Mouse (Mus musculus) c-Kit-positive CD71-positive TER-119-positive erythroid progenitor cells, embryonic 14.5 days (primary cell): ENCODE results near the gene Gng3.
"Not testable (repeated sequence)": the region's sequence is repeated elsewhere in the genome, so short reads cannot be mapped to it uniquely, and the experiment has no call there.

Experiments
- DNase-seq: peaks from one replicate; pipeline ENCODE4 v3.0.0-alpha.2; 2013; ENCODE audit warnings: low spot score

Gng3 gene

GRCm38 (mm10) chr19:8839103-8839907 lies at the start of gene Gng3:
Gene Gng3 (minus strand): TSS chr19:8839194.
- DNase-seq, result no peak

DNA sequence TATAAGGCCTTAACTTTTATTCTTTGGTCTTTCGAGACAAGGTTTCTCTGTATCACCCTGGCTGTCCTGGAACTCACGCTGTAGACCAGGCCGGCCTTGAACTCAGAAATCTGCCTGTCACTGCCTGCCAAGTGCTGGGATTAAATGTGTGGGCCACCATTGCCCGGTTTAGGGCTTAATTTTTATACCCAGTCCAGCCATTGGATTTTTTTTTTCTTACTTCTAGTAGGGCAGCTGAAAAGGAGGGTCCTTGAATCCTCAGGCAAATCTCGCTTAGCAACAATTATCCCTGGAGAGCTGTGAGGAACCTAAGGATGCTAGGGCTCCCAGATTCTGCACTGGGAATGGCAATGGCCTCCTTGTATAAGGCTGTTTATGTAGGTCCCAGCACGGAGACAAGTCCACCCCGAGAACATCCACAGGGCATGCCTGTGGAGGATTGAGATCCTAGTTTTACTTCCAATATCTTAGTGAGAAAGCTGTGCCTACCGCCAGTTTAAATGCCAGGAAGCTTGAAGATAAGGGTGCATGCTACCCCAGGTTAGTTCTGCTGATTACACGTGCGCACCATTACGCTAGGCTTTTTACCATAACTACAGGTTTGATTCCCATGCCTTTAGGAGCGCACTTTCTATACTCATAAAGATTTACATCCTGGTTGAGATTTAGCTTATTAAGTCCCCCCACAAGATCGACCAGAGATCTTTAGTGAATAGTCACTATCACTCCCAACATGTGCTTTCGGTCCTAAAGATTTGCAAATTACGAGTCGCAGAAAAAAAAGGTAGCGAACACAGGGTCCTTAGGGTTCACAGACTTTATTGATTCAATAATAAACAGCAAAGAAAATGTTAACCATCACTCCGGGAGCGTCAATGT lies 48.8 kb upstream of the Gng3 start:
- DNase-seq, result peak; percentile 59

DNA sequence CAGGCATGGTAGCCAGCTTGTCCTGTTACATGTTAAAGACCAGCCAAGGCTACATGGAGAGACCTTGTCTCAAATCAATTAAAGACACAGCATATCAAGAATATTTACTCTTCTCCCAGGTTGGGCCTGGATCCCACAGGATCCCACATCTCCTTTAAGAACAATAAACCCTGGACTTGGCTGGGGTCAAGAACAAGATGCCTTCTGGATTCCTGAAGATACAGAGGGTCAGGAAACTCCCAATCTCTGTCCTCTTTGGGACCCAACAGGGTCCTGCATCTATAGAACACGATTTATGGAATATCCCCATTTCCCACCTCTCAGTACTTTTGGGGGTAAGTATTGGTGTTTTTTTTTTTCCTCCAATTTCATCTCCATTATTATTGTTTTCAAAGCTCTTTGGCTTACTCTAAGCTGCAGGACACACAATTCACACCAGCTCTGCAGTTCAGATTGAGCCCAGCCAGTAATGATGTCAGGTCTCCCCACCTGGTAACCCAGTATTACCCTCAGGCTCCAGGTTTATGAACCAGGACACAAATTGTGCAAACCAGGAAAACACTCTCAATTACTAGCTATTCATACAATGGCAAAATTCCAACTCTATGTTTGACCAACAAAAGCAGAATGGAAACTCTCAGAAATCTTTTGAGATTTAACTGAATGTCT lies 48.1 kb upstream of the Gng3 start:
- no peak for DNase-seq

- no peak for DNase-seq
Measured at GRCm38 (mm10) chr19:8883616-8884015, 44.6 kb upstream of the Gng3 start, which contains the start of the genes Lbhd1 and Gm49403. Gene Lbhd1 (plus strand): TSS chr19:8883732. Gene Gm49403 (plus strand): TSS chr19:8883930.

GRCm38 (mm10) chr19:8881034-8881392 lies 42.0 kb upstream of the Gng3 start:
- DNase-seq, result no peak

GRCm38 (mm10) chr19:8880311-8881033 lies 41.5 kb upstream of the Gng3 start, which contains the start of gene Uqcc3:
Gene Uqcc3 (minus strand): TSS chr19:8880923.
- peak; percentile 86 for DNase-seq

- DNase-seq, result no peak
Measured at GRCm38 (mm10) chr19:8875031-8875430, 36.0 kb upstream of the Gng3 start.

DNA sequence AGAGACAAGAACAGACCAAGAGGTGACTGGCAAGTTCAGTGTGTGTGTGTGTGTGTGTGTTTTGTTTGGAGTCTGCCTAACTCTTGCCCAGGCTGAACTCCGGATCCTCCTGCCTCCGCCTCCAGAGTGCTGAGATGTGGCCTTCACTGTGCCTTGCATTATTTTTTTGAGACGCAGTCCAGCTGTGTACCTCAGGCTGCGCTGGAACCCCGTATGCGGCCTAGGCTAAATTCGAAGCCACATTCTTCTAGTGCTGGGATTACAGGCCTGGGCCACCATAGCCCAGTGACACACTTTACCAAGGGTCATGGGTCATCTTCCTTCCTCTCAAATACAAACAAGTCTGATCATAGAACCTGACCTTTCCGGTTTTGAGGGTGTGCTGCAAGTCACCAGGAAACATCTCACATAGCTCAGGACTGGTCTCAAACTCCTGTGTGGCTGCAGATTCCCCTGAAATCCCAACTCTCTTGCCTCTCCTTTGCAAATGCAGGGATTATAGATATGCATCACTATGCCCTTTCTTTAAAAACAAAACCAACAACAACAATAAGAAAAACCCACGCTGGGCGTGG lies 33.4 kb upstream of the Gng3 start:
- no peak for DNase-seq

GRCm38 (mm10) chr19:8871267-8872186 lies 32.5 kb upstream of the Gng3 start, which contains the start of gene Ubxn1:
Gene Ubxn1 (plus strand): TSS chr19:8871496.
- DNase-seq, result peak; percentile 96

- DNase-seq, result no peak
Measured at GRCm38 (mm10) chr19:8870838-8871237, 31.8 kb upstream of the Gng3 start.

DNA sequence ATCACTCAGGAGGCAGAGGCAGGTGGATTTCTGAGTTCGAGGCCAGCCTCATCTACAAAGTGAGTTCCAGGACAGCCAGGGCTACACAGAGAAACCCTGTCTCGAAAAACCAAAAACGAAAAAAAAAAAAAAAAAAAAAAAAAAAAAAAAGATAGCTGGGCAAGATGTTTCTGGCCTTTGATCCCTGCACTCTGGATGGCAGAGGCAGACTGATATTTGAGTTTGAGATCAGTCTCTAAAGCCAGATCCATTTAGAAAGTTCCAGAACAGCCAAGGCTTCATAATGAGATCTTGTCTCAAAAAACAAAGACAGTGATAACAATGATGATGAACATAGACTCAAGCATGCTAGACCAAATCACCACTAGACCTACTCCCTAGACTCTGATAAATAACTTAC lies 31.4 kb upstream of the Gng3 start:
- DNase-seq, result not testable (repeated sequence)

DNA sequence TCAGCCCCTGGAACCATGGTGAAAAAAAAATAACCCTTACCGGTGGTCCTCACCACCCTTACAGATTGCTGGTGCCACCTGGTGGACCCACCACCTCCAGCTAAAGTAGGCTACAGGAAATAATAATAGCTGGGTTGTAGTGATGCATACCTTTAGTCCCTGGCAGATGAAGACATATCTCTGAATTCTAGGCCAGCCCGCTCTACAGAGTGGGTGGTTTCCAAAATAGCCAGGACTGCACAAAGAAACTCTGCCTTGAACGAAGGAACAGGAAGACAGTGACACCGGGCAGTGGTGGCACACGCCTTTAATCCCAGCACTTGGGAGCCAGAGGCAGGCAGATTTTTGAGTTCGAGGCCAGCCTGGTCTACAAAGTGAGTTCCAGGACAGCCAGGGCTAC lies 25.3 kb upstream of the Gng3 start:
- no peak for DNase-seq

DNA sequence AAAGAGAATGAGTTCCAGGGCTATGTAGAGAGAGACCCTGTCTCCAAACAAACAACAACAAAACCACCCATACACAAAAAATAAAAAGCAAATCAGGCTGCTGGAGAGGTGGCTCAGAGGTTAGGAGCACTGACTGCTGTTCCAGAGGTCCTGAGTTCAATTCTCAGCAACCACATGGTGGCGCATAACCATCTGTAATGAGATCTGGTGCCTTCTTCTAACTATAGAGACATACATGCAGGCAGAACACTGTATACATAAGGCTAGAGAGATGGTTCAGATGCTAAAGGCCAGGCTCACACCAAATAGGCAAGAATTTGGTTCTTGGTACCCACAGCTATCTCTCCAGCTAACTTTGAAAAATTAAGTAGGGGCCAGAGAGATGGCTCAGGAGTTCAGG lies 20.0 kb upstream of the Gng3 start:
- no peak for DNase-seq

DNA sequence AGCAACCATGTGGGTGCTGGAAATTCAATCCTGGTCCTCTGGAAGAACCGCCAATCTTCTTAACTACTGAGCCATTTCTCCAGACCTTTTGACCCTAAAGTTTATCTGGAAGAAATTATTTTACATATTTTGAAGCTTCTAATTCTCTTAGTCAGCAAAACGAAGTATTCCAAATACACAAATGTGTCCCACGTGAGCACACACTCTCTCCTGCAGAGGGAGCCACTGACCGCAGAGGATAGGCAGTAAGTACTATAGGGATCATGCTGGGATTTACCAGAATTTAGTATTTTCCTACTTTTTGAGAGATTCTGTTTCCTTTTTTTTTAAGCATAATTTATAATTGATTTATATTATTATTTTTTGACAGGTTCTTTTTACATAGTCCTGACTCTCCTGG lies 18.7 kb upstream of the Gng3 start:
- DNase-seq, result peak; percentile 60

DNA sequence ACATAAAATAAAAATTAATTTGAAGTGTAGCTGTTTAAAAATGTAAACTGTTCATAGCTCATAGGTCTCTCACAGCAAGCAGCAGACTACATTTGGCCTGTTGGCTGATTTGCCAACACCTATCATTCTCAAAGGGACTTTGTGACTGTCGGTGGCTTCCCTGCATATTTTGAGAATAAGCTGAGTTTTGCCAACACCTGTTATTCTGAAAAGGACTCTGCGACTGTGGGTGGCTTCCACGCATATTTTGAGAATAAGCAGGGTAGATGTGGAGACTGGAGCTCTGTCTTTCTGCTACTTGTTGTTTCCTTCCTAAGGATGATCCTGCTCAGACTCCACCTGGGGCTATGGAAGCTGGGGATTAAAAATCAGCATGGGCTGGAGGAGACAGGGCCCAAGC lies 14.1 kb upstream of the Gng3 start:
- DNase-seq, result no peak

GRCm38 (mm10) chr19:8852236-8852928 lies 13.4 kb upstream of the Gng3 start:
- DNase-seq, result no peak

- no peak for DNase-seq
Measured at GRCm38 (mm10) chr19:8851639-8852038, 12.6 kb upstream of the Gng3 start.

DNA sequence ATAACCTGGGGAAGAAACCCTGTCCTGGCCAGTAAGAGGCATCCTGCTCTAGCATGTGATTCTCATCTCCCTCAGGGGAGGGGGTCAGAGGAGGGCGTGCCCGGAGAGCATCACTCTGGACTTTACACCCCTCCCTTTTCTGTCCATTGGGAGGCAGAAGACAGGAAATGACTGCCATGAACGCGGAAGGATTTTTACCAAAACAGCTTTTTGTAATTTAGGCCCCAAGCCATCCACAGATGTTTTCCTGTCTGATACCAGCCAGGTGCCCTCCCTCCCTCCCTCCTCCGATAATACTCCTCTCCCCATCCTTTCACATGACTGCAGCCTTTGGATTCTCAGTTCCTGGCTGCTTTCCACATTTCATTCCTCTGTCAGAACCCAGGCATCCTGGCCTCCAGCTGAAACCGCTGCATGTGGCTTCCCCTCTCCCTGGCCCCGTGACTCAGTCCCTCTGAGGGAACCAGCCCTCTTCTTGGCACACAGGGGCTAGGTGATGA lies 11.5 kb upstream of the Gng3 start, which contains the start of gene Lrrn4cl:
Lrrn4cl (plus strand) TSS at position 367 of the 500 bp plus-strand sequence.
- no peak for DNase-seq

- no peak for DNase-seq
Measured at GRCm38 (mm10) chr19:8848356-8848755, 9.4 kb upstream of the Gng3 start.
